Mouse (Mus musculus) ES-Bruce4 (cell line): ENCODE data around the gene En1.

ENCODE experiments used
- CTCF ChIP-seq: IDR thresholded peaks from one replicate; pipeline ENCODE4 v1.8.1; 2011; ENCODE audit warnings: low read depth, low read length
- EP300 ChIP-seq: IDR thresholded peaks from 2 replicates; pipeline ENCODE4 v1.6.1; 2011; ENCODE audit warnings: low read depth, low read length; ENCODE audit not compliant: insufficient read depth
- POLR2A ChIP-seq: IDR thresholded peaks from one replicate; pipeline ENCODE4 v1.8.1; 2011; ENCODE audit warnings: low read length; ENCODE audit not compliant: insufficient read depth

DNA sequence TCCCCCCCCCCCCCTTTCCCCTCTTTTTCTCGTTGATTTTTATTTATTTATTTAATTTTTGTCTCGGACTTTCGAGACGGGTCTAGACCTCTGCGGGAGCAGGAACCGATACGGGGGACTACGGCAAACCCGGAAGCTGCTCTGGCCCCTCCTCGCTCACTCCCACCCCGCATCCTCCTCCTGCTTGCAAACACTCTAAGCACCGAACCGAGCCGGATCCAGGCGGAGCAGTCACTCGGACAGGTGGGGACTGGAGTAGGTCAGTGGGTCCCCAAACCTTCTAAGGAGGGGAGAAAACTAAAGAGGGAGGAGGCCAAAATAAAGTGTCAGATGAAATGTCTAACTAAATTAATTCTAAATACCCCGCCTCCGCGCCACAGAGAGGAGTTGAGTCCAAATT, 5.4 kb upstream of the En1 start:
- no peak for TF ChIP-seq CTCF
- no peak for TF ChIP-seq POLR2A
- TF ChIP-seq EP300 = no peak
